Mouse (Mus musculus) CD8-positive naive resting alpha-beta T cell, adult 2 months (primary cell): ENCODE results near the gene Mpp2.
A peak's percentile ranks its signal among the peaks of the same experiment; 100 is the strongest.

Experiments
- DNase-seq, 2 experiments: peaks; one replicate each; pipeline ENCODE4 v3.0.0; 2022; ENCODE audit warnings: low read depth in 2 of 2, low spot score in 2 of 2

The Mpp2 gene

GRCm38 (mm10) chr11:102087931-102088898 lies at the start of gene Mpp2:
Mpp2 (minus strand) TSS chr11:102088515.
- no peak for DNase-seq

- DNase-seq: no peak
Observed at GRCm38 (mm10) chr11:102137625-102138446, 49.5 kb upstream of the Mpp2 start.

- no peak for DNase-seq
Observed at GRCm38 (mm10) chr11:102134516-102134915, 46.2 kb upstream of the Mpp2 start.

- no peak for DNase-seq
Observed at GRCm38 (mm10) chr11:102117386-102117785, 29.1 kb upstream of the Mpp2 start.

GRCm38 (mm10) chr11:102116241-102116640 lies 27.9 kb upstream of the Mpp2 start:
- no peak for DNase-seq

GRCm38 (mm10) chr11:102111576-102111975 lies 23.3 kb upstream of the Mpp2 start:
- no peak for DNase-seq

- DNase-seq: no peak
Observed at GRCm38 (mm10) chr11:102107732-102108131, 19.4 kb upstream of the Mpp2 start, which contains the start of gene Pyy. Pyy (minus strand) TSS chr11:102107832.

- DNase-seq: no peak
Observed at GRCm38 (mm10) chr11:102106911-102107310, 18.6 kb upstream of the Mpp2 start.

GRCm38 (mm10) chr11:102102485-102103258 lies 14.4 kb upstream of the Mpp2 start:
- DNase-seq: peak; percentile 32 to 35

- no peak for DNase-seq
Observed at GRCm38 (mm10) chr11:102101219-102101618, 12.9 kb upstream of the Mpp2 start, which contains the start of gene Ppy. Ppy (minus strand) TSS chr11:102101319.

GRCm38 (mm10) chr11:102096887-102097391 lies 8.6 kb upstream of the Mpp2 start:
- no peak for DNase-seq

GRCm38 (mm10) chr11:102096446-102096845 lies 8.1 kb upstream of the Mpp2 start:
- DNase-seq: no peak

- DNase-seq: no peak
Observed at GRCm38 (mm10) chr11:102095676-102096075, 7.4 kb upstream of the Mpp2 start.

- no peak for DNase-seq
Observed at GRCm38 (mm10) chr11:102089088-102089808, 933 bp upstream of the Mpp2 start.

- DNase-seq: peak; percentile 60 to 70
Observed at GRCm38 (mm10) chr11:102087081-102087751, 1.1 kb downstream of the Mpp2 start.

- no peak for DNase-seq
Observed at GRCm38 (mm10) chr11:102086331-102086730, 2.0 kb downstream of the Mpp2 start.

GRCm38 (mm10) chr11:102084159-102084558 lies 4.2 kb downstream of the Mpp2 start:
- DNase-seq: no peak

GRCm38 (mm10) chr11:102083193-102083592 lies 5.1 kb downstream of the Mpp2 start:
- no peak for DNase-seq

GRCm38 (mm10) chr11:102082322-102082721 lies 6.0 kb downstream of the Mpp2 start:
- no peak for DNase-seq
